Mouse (Mus musculus) liver, adult (tissue): ENCODE data around the gene Piezo1.

ENCODE experiments used
- GATA4 ChIP-seq: IDR thresholded peaks from 2 replicates; pipeline ENCODE4 v1.6.1; 2014; ENCODE audit warnings: mild to moderate bottlenecking, low read length; ENCODE audit not compliant: insufficient replicate concordance

The Piezo1 gene

GRCm38 (mm10) chr8:122551265-122552051 is at the start of gene Piezo1:
TSS of gene Piezo1 (minus strand) at chr8:122551329.
- TF ChIP-seq GATA4, result no peak

- TF ChIP-seq GATA4, result no peak
Measured at GRCm38 (mm10) chr8:122600666-122601065, 49.5 kb upstream of the Piezo1 start.

- no peak for TF ChIP-seq GATA4
Measured at GRCm38 (mm10) chr8:122596031-122596430, 44.9 kb upstream of the Piezo1 start.

GRCm38 (mm10) chr8:122593783-122594507 is 42.8 kb upstream of the Piezo1 start:
- TF ChIP-seq GATA4, result no peak

GRCm38 (mm10) chr8:122593240-122593639 is 42.1 kb upstream of the Piezo1 start:
- TF ChIP-seq GATA4, result no peak

DNA sequence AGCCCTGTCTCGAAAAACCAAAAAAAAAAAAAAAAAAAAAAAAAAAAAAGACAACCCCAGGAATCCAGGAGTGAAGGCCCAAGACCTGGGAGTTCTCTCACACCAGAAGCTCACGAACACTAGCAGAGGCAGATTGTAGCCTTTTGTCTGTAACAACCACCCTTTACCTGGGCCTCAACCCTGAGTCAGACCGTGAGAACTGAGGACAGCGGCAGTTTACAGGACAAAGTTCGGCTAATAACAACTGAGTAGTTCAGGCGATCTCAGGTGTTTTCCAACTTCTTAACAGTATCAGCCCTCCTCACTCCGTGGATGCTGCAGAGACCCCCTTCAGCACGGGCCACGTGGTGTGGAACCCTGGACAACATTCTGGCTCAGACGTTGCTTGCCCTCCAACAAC is 35.6 kb upstream of the Piezo1 start:
- no peak for TF ChIP-seq GATA4

DNA sequence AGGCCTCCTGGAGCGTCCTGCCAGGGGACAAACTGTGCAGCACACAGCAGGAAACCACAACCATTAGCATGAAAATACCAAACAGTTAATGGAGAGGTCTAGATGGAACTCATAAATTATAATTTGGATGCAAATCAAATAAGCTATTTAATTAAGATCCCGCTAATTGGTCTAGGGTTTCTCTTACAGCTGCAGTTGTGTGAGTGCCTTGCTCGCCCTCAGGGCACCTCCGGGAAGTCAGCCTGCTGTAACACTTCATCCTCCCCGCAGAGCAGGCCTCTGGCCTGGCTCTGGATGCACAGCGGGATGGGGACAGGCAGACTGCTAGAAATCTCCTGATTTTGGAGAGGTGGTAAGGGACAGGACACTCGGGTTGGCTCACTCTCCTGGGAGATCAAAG is 35.0 kb upstream of the Piezo1 start:
- TF ChIP-seq GATA4, result no peak

DNA sequence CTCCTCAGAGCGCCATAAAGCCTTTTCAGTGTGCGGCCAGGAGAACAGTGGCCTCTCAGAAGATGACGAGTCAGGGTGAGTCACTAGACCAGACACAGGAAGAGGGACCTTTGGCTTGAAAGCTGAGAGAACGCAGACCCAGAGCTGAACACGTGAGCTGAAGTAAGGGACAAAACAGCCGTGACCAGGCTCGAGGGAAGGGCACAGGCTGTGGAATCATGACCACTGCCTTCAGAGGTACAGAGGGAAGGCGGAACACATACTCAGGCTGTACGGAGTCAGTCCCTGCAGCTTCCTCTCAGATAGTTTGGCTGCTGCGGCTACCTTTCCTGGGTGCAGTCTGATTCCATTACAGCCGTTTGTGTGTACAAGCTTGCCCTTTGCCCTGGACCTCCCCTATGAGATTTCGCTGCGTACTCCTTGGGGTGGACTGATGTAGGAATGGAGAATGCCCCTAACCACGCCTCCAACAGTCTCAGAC is 34.3 kb upstream of the Piezo1 start:
- no peak for TF ChIP-seq GATA4

GRCm38 (mm10) chr8:122584981-122585380 is 33.9 kb upstream of the Piezo1 start:
- no peak for TF ChIP-seq GATA4

DNA sequence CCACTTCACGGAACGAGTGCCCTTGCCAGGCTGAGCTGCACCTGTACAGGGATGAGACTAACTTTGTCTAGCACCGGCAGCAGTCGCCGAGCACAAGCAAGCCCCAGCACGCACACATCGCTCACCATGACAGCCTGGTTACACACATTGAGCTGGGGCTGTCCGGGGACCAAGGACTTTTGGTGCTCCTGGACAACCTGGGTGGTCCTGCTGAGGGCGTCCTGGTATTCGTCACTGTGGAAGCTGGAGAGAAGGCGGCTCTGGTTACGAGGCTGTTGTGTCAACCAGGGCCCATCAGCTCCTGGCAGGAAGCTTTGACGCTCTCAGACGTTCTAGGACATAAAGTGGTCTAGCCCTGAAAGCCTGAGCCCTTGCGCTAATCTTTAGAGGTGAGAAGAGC is 29.8 kb upstream of the Piezo1 start:
- no peak for TF ChIP-seq GATA4

DNA sequence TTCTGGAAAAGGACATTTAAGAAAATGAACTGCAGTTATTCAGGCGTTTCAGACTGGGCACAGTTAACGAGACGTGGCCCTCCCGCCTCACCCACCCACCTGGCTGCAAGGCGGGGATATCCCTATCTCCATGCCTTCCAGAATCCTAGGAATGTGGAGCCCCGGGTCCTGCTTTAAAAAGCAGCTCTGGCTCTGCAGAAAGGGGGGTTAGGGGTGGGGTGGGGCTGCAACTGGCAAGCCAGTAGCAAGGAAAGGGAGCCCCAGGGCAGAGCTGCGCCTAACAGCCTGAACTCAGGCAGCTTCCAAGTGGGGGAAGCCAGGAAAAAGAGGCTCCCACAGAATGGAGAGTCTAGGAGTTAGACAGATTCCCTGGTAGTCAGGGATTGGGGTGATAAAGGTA is 28.1 kb upstream of the Piezo1 start:
- TF ChIP-seq GATA4, result no peak

DNA sequence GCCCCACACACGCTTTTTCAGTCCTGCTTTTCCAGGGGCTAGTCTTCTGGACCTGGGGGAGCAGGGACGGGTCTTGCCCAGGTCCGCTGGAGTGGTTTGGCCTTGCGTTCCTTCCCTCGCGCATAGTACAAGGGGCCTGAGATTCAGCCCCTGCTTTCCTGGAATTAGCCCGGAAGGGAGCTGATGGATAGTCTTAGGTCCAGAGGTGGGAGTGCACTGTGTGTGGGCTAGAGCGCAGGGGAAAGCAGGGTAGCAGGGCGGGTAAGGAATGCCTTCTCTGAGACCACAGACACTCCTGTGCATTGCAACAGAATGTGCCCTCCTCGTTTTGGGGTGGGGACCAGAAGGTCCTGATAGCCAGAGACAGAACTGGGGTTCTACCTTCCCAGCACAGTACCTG is 26.0 kb upstream of the Piezo1 start:
- no peak for TF ChIP-seq GATA4

DNA sequence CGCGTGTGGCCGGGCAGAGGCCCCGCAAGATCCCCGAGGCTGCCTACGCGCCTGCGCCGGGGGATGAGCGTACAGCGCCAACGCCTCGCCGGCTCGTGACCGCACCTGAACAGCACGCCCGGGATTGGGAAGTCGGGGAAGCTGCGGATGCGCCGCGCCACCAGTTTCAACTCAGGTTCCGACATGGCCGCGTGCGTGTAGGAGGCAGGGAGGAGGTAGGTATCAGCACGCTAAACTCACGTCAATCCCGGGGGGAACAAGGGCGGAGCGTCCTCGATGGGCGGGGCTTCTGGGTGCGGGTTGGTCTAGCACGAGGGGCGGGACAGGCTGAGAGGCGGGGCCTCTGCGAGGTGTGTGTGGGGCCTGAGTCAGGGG is 25.5 kb upstream of the Piezo1 start, which contains the start of gene Aprt:
Gene Aprt, minus strand, starts transcription at position 262 of the 375 bp plus-strand sequence.
- TF ChIP-seq GATA4, result no peak

DNA sequence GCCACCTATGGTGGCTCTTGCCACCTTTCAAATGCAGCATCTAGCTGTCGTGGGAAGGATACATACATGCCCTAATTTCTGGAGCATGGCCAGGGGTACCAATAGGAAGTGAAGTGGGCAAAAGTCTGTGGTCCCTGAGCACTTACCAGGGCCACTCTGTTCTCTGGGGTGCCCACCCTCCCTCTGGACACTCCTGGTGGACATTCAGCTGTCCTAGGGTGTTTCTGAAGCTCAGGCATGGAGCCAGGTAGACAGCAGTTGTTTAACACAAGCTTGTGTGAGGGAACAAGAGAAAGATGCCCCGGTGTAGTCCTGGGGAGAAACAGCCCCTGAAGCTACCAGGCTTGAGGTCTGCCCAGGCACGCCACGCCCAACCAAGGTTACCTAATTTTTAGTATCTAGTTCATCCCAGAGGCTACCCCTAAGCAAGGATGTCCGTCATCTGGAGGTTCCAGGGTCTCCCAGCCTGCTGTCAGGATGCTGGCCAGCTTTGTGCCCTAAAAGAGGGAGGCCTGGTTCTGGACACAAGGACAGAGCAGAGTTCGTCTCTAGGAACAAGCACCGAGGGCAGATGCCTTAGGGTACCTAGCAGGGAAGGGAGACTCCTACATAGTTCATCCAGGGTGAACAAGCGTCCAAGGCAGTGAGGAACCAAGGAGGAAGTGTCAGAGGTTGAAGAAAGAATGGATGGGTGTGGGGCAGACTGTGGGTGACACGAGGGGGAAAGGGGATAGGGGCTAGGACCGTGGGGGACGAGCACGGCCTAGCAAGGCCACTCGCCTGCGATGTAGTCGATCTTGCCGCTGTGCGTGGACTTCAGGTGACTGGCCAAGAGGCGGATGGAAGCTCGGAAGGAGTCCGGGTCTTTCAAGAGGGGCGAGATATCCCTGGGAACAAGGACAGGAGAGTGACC is 24.9 kb upstream of the Piezo1 start:
- TF ChIP-seq GATA4, result no peak

GRCm38 (mm10) chr8:122575286-122575685 is 24.2 kb upstream of the Piezo1 start:
- no peak for TF ChIP-seq GATA4
